Mouse (Mus musculus): ENCODE results near the gene Mto1. TPM values are rescaled to one million over a fixed set of nuclear protein-coding genes. Genes with fewer than 3 reads are reported as not detected.

Mto1 gene
- polyA plus RNA-seq, 1 experiment from 2014 or later, result 25.6 TPM

DNA sequence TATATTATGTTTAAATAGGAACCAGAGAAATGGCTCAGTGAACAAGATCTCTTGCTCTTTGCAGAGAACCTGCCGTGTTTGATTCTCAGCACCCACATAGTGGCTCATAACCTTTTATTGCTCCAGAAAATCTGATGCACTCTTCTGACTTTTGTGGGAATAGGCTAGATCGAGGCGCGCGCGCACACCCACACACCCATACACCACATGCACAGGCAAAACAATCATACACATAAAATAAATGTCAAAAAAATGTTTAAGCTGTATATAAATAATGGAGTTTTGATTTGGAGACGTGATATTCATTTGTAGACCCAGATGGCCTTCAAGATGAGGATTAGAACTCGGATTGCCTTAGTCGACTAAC is 419 bp upstream of the Mto1 start:
- H3K27me3 ChIP-seq (replicated peaks), result peaks cover 34% of the 10 kb centered on the region
- peak; percentile 54 for ATAC-seq (ENCODE audit: low FRiP score, low read depth)
- peaks cover 15% of the 10 kb centered on the region for H3K4me1 ChIP-seq
- H3K4me3 ChIP-seq, result peak overlapping the region; percentile 95
- no peak overlapping the region for H3K27ac ChIP-seq
- H3K9me3 ChIP-seq, result no peaks in the 10 kb centered on the region
- peaks cover 9% of the 10 kb centered on the region for H3K36me3 ChIP-seq
- H3K4me2 ChIP-seq (replicated peaks), result peak overlapping the region; percentile 71
- peak overlapping the region; percentile 90; the same call in 1 of the 2 replicates for H3K9ac ChIP-seq
- 25% methylated on average over 9 of the region's 9 CpGs for WGBS

DNA sequence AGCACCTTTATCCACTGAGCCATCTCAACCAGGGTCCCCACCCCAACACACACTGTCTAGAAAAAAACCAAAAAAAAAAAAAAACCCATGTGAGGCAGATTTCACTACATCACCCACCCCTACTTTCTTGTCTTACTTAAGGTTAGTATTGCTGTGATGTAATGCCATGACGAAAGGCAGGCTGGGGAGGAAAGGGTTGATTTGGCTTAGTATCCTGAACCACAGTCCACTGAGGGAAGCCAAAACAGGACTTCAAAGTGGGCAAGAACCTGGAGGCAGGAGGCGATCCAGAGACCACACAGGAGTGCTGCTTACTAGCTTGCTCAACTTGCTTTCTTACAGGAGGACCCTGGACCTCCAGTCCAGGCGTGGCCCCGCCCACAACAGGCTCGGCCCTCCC is 2.4 kb downstream of the Mto1 start:
- H3K36me3 ChIP-seq, result peaks cover 25% of the 10 kb centered on the region
- H3K9me3 ChIP-seq, result no peaks in the 10 kb centered on the region
- H3K27ac ChIP-seq, result no peak overlapping the region
- peaks cover 9% of the 10 kb centered on the region for H3K4me1 ChIP-seq
- no peak overlapping the region for H3K4me2 ChIP-seq (replicated peaks)
- 79% methylated on average over 5 of the region's 5 CpGs for WGBS
- peaks cover 9% of the 10 kb centered on the region for H3K27me3 ChIP-seq (replicated peaks)
- no peak overlapping the region for H3K9ac ChIP-seq
- no peak for ATAC-seq (ENCODE audit: low FRiP score, low read depth)
- H3K4me3 ChIP-seq, result no peak overlapping the region

DNA sequence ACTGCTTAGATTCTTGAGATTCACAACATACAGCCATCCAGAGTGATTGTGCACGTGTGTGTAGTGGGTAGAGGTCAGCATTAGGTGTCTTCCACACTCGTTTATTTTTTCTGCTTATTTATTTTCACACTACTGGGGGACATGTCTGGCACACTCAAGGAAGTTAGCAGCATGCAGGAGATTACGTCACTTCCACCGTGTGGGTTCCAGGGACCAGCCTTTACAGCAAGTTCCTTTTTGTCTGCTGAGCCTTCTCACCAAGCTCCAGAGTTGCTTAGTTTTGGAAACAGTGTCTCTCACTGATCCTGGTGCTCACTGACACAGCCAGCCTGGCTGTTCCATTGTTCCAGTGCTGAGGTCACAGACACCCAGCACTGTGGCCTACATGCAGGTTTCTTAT is 3.4 kb downstream of the Mto1 start:
- no peaks in the 10 kb centered on the region; the same call in 1 of the 2 replicates for H3K27me3 ChIP-seq (replicated peaks)
- no peaks in the 10 kb centered on the region for H3K9me3 ChIP-seq
- ATAC-seq (ENCODE audit: low FRiP score, low read depth), result no peak
- no peak overlapping the region for H3K4me3 ChIP-seq
- WGBS, result 93% methylated on average over 4 of the region's 4 CpGs
- H3K27ac ChIP-seq, result no peak overlapping the region
- no peak overlapping the region for H3K4me2 ChIP-seq (replicated peaks)
- peaks cover 25% of the 10 kb centered on the region for H3K36me3 ChIP-seq
- peaks cover 9% of the 10 kb centered on the region for H3K4me1 ChIP-seq
- H3K9ac ChIP-seq, result no peak overlapping the region

DNA sequence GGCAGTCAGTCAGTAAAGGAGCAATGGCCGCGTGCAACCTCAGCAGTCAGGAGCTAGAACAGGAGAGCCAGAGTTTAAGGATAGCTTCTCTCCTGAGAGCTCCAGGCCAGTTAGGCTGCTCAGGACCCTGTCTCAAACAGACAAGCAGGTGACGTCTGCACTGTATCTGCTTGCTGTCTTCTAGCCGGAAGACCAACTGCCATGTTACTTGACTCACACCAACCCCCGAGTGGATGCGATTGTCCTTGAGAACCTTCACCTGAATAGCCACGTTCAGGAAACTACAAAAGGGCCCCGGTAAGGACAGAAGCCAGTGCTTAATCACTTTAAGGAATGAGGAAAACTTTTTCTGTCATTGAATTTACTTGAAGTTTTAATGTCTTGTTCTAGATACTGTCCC is 9.0 kb downstream of the Mto1 start:
- 89% methylated on average over 8 of the region's 8 CpGs for WGBS
- Histone ChIP-seq H3K4me3 (no peak overlapping the region), H3K27me3 (replicated peaks) (no peaks in the 10 kb centered on the region), H3K27ac (no peak overlapping the region), H3K9me3 (no peaks in the 10 kb centered on the region), H3K4me2 (replicated peaks) (no peak overlapping the region), H3K4me1 (no peaks in the 10 kb centered on the region), H3K36me3 (peaks cover 53% of the 10 kb centered on the region), H3K9ac (no peak overlapping the region)
- no peak for ATAC-seq (ENCODE audit: low FRiP score, low read depth)

DNA sequence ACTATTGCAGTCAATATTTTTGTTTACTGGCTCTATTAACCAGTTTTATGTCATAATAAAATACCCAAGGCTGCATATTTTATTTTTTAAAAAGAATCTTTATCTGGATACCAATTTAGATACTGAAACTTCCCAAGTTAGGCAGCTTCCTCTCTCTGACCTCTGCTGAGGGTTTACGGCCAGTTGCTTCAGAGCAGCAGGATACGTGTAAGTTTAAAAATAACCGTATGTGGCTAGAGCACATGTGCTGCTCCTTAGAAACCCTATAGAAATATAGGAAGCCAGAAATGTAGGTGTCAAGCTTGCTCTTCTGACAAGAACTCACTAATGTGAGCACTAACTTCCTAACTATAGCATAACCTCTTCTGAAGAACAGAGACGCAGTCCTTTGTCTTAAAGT is 15.3 kb downstream of the Mto1 start:
- Histone ChIP-seq H3K4me3 (no peak overlapping the region), H3K9me3 (no peaks in the 10 kb centered on the region), H3K36me3 (peaks cover 66% of the 10 kb centered on the region), H3K27me3 (replicated peaks) (no peaks in the 10 kb centered on the region), H3K4me2 (replicated peaks) (no peak overlapping the region), H3K9ac (no peak overlapping the region), H3K4me1 (no peaks in the 10 kb centered on the region), H3K27ac (no peak overlapping the region)
- ATAC-seq (ENCODE audit: low FRiP score, low read depth), result no peak
- WGBS, result 93% methylated on average over 4 of the region's 4 CpGs

DNA sequence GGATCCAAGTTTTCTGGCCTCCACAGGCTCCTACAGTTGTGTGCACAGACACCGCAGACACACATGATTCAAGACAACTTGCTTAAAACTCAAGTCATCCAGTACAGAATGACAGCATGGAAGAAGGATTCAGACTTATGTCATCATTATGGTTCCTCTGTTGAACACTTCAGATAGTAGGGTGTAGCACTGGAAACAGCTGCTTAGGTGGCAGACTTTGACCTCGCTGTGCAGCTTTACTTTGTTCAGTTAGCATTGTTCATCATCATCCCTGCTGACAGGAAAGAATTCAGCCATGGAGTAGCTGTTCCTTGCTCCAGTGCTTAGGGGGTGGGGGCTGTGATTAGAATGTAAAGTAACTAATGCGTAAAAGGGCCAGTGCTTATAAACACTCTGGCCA is 17.7 kb downstream of the Mto1 start:
- Histone ChIP-seq H3K4me2 (replicated peaks) (no peak overlapping the region), H3K4me3 (no peak overlapping the region), H3K27ac (no peak overlapping the region), H3K9ac (no peak overlapping the region), H3K9me3 (no peaks in the 10 kb centered on the region), H3K27me3 (replicated peaks) (no peaks in the 10 kb centered on the region), H3K4me1 (no peaks in the 10 kb centered on the region), H3K36me3 (peaks cover 68% of the 10 kb centered on the region)
- no peak for ATAC-seq (ENCODE audit: low FRiP score, low read depth)
- WGBS, result 92% methylated on average over 3 of the region's 3 CpGs

DNA sequence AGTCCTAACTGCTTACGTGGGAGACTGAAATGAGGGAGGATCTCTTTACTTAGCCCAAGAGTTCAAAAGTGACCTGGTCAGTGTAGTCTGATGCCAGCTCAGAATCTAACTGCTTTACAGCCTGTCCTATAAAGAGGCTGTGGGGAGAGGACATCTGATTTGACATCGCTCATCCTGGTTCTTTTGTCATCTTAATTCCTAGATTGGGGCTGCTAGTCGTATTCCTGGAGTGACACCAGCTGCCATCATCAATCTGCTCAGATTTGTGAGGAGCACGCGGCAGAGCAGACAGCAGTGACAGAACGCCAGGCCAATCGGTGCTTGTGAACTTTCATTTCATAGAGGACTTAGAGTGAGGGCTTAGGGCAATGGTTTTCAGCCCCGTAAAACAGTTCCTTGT is 25.6 kb downstream of the Mto1 start:
- WGBS, result 71% methylated on average over 8 of the region's 8 CpGs
- no peak for ATAC-seq (ENCODE audit: low FRiP score, low read depth)
- no peaks in the 10 kb centered on the region for H3K27me3 ChIP-seq (replicated peaks)
- H3K4me1 ChIP-seq, result no peaks in the 10 kb centered on the region
- H3K9me3 ChIP-seq, result no peaks in the 10 kb centered on the region
- H3K4me3 ChIP-seq, result no peak overlapping the region
- no peak overlapping the region for H3K9ac ChIP-seq
- no peak overlapping the region for H3K27ac ChIP-seq
- H3K36me3 ChIP-seq, result peaks cover 56% of the 10 kb centered on the region
- H3K4me2 ChIP-seq (replicated peaks), result no peak overlapping the region

DNA sequence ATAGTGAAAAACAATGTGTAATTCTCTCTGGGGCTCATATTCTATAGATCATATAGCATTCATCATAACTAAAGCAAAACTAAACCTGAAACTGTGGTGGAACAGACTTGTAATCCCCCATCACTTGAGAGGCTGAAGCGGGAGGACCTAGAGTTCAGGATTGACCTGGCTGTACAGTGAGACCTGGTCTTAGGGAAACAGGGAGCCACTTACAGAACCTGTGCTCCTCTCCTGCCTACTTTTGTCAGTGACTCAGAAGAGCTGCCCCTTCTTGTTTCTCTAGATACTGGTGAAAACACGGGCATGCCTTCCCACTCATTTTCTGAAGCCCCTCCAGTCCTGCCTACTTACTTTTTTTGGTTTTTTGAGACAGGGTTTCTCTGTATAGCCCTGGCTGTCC is 26.3 kb downstream of the Mto1 start:
- H3K36me3 ChIP-seq, result peaks cover 54% of the 10 kb centered on the region
- no peak overlapping the region for H3K4me3 ChIP-seq
- no peak overlapping the region for H3K4me2 ChIP-seq (replicated peaks)
- peaks cover under 1% of the 10 kb centered on the region; the same call in 1 of the 2 replicates for H3K4me1 ChIP-seq
- no peaks in the 10 kb centered on the region for H3K27me3 ChIP-seq (replicated peaks)
- H3K27ac ChIP-seq, result no peak overlapping the region
- no peaks in the 10 kb centered on the region for H3K9me3 ChIP-seq
- no peak for ATAC-seq (ENCODE audit: low FRiP score, low read depth)
- 80% methylated on average over 2 of the region's 2 CpGs for WGBS
- no peak overlapping the region for H3K9ac ChIP-seq

DNA sequence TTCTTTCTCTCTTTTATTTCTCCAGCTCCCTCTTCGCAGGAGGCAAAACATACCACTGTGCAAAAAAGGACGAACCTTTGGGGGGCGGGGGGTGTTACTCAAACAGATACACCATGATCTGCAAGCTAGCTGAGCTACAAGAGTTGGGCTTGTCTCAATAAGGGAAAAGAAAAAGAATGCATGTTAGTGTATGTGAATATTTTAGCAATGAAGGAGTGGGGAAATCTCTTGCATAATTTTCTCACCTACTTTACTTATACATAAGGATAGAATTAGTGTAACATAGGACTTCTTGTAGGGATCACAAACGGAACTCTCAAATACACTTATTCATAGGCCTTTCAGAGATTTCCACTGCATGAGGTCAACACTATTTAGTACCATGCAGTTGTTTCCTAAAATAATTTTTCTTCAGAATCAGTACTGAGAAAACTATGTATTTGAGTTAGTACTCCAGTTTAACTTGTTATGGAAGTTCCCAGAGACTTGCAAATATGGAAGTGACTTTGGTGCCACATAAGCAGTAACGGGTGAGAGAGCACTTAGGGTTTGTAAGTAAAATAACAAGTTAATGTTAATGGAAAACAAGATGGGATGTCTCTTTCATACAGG is 26.9 kb downstream of the Mto1 start:
- Histone ChIP-seq H3K4me1 (peaks cover 5% of the 10 kb centered on the region; the same call in 1 of the 2 replicates), H3K9ac (no peak overlapping the region), H3K4me3 (no peak overlapping the region), H3K36me3 (peaks cover 58% of the 10 kb centered on the region), H3K9me3 (no peaks in the 10 kb centered on the region), H3K27me3 (replicated peaks) (no peaks in the 10 kb centered on the region), H3K27ac (no peak overlapping the region), H3K4me2 (replicated peaks) (no peak overlapping the region)
- ATAC-seq (ENCODE audit: low FRiP score, low read depth), result no peak
- WGBS, result 88% methylated on average over 5 of the region's 5 CpGs

DNA sequence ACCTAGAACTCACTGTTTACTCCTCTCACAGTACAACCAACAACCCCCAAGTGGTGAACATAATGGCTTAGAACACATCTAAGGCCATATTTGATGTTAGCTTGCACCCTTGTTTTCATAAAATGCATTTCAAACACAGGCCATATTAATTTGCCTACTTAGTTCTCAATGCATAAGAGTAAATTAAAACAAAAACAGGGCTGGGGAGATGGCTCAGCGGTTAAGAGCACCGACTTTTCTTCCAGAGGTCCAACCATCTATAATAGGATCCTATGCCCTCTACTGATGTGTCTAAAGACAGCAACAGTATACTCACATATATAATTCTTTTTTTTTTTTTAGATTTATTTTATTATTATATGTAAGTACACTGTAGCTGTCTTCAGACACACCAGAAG is 27.4 kb downstream of the Mto1 start:
- 91% methylated on average over 2 of the region's 2 CpGs for WGBS
- H3K27me3 ChIP-seq (replicated peaks), result no peaks in the 10 kb centered on the region

DNA sequence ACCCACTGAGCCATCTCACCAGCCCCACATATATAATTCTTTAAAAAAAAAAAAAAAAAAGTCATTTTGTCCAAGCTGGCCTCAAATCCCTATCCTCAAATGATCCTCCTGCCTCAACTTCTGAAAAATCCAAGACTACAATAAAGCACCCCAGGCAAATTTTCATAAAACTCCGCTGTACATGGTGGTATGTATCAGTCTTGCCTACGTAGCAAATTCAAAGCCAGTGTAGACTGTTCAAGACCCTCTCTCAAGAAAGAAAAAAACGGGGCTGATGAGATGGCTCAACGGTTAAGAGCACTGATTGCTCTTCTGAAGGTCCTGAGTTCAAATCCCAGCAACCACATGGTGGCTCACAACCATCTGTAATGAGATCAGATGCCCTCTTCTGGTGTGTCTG is 27.9 kb downstream of the Mto1 start:
- H3K36me3 ChIP-seq, result peaks cover 50% of the 10 kb centered on the region
- no peak for ATAC-seq (ENCODE audit: low FRiP score, low read depth)
- no peak overlapping the region for H3K4me3 ChIP-seq
- 87% methylated on average over 4 of the region's 4 CpGs for WGBS
- peaks cover 5% of the 10 kb centered on the region; the same call in 1 of the 2 replicates for H3K4me1 ChIP-seq
- H3K4me2 ChIP-seq (replicated peaks), result no peak overlapping the region
- no peak overlapping the region for H3K27ac ChIP-seq
- H3K27me3 ChIP-seq (replicated peaks), result no peaks in the 10 kb centered on the region
- H3K9ac ChIP-seq, result no peak overlapping the region
- no peaks in the 10 kb centered on the region for H3K9me3 ChIP-seq

More for the DNA sequence above, 27.4 kb downstream of the Mto1 start:
- peaks cover 55% of the 10 kb centered on the region for H3K36me3 ChIP-seq
- no peak overlapping the region for H3K27ac ChIP-seq
- no peak overlapping the region for H3K4me2 ChIP-seq (replicated peaks)
- H3K9ac ChIP-seq, result no peak overlapping the region
- ATAC-seq (ENCODE audit: low FRiP score, low read depth), result no peak
- H3K9me3 ChIP-seq, result no peaks in the 10 kb centered on the region
- no peak overlapping the region for H3K4me3 ChIP-seq
- peaks cover 5% of the 10 kb centered on the region; the same call in 1 of the 2 replicates for H3K4me1 ChIP-seq

DNA sequence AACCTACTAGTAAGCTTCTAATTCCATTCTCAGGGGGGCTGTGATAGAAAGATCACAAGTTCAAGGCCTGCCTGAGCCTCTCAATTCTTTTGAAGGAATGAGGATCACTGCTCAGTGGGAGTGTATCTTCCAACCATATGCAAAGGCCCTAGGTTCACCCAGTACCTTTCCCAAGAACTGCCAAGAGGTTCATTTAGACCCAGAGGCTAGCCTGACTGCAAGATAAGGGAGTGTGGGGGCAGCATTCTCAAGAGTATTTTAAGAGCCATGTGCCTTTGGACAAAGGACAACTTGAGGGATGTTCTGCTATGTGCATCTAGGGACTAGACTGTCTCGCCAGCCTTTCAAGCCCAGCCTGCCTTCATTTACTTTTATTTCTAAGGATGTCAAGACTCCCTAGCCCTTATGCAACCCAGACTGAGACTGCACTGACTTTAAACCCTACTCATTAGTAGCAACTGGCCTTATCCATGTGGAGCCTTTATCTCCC is 28.6 kb downstream of the Mto1 start:
- Histone ChIP-seq H3K4me3 (no peak overlapping the region), H3K4me2 (replicated peaks) (no peak overlapping the region), H3K9me3 (no peaks in the 10 kb centered on the region), H3K27me3 (replicated peaks) (no peaks in the 10 kb centered on the region), H3K27ac (no peak overlapping the region), H3K36me3 (peaks cover 50% of the 10 kb centered on the region), H3K9ac (no peak overlapping the region), H3K4me1 (peaks cover 5% of the 10 kb centered on the region; the same call in 1 of the 2 replicates)
- ATAC-seq (ENCODE audit: low FRiP score, low read depth), result no peak
- 11% methylated on average over 1 of the region's 1 CpGs for WGBS

DNA sequence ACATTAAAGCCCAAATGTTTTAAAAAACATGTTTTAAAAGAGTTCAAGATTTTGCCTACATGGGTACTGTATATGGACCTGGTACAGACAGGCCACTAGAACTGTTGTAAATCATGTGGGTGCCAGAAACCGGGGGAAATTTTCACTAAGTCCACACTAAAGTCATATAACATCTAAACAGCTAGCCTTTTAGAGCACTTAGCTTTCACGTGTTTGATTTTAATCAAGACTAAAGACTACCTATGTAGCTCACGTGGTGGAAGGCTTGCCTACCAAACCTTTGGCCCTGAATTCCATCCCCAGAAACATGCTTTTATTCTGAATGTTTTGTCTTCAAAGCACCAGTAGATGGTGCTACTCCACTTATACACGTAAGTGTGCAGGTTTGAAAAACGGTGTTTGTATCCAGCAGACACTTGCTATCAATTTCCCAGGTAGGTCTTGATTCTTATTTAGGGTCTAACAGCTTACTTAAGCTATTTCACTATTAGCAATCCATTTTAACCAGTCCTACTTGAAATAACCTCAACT is 29.1 kb downstream of the Mto1 start:
- no peak for ATAC-seq (ENCODE audit: low FRiP score, low read depth)
- H3K27ac ChIP-seq, result no peak overlapping the region
- no peak overlapping the region for H3K9ac ChIP-seq
- no peaks in the 10 kb centered on the region for H3K9me3 ChIP-seq
- no peak overlapping the region for H3K4me2 ChIP-seq (replicated peaks)
- no peak overlapping the region for H3K4me3 ChIP-seq
- peaks cover 5% of the 10 kb centered on the region; the same call in 1 of the 2 replicates for H3K4me1 ChIP-seq
- H3K36me3 ChIP-seq, result peaks cover 50% of the 10 kb centered on the region
- H3K27me3 ChIP-seq (replicated peaks), result no peaks in the 10 kb centered on the region
- 3% methylated on average over 5 of the region's 5 CpGs for WGBS
